Mouse (Mus musculus) c-Kit-negative CD71-positive TER-119-positive erythroid progenitor cells, embryonic 14.5 days (primary cell): ENCODE data around the gene Gm7978.
"Not testable (repeated sequence)": the region's sequence is repeated elsewhere in the genome, so short reads cannot be mapped to it uniquely, and the experiment has no call there.

Experiments used
- DNase-seq: peaks from one replicate; pipeline ENCODE4 v3.0.0-alpha.2; 2013; ENCODE audit warnings: low read depth, low spot score

The Gm7978 gene

DNA sequence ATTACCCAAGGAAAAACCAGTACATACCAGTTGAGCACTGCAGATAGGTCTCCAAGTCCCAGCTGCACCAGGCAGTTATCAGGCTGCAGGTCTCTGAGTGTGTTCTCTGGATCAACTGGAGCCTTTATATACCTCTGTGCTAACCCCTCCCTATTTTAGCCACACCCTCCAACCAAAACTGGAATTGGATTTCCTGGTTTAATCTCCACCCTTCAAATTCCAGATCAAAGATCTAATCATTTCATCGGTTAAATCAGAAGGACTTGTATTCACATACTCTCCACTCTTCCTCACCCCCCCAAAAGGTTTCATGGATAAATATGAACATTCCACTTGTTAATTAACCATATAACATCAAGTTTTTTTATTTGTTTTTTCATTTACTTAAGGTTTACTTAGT, at the start of gene Gm7978:
Gene Gm7978 (minus strand): TSS at position 101 of the 400 bp plus-strand sequence.
- DNase-seq: not testable (repeated sequence)

DNA sequence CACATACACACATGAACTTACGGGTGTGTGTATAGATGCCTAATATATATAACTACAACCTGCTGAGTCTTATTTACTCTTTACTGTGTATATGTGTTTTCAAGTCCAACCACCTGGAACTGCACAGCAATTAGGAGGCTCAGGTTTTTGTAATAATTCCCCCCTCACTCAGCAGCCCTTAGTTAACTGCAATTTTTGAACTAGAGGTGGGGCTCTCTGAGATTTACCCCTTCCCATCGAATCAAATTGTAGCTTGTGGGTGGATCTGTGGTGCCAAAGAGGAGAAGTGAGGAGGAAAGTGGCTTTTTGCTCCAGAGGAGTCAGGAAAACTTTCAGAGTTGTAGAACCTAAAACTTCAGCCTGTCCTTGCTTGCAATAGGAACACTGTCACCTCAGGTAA, 39.7 kb upstream of the Gm7978 start, which contains the start of gene E330014E10Rik:
Gene E330014E10Rik (plus strand): TSS at position 301 of the 400 bp plus-strand sequence.
- not testable (repeated sequence) for DNase-seq

DNA sequence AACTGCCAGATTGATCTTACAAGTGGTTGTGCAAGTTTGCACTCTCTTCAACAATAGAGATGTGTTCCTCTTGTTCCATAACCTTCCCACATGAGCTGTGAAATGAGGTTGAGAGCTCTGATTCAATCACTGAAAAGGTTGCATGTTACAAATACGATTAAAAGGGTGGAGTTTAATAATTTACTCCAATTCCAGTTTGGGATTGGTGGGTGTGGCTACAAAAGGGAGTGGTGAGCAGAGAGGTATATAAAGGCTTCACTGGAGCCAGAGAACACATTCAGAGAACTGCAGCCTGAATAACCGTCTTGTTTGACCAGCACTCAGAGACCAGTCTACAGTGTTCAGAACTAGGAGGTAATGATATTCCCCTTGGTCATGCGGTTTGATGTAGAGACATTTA, 5.7 kb upstream of the Gm7978 start, which contains the start of gene Gm7982:
Gene Gm7982 (plus strand): TSS at position 301 of the 400 bp plus-strand sequence.
- DNase-seq: not testable (repeated sequence)
